Mouse (Mus musculus): ENCODE results near the gene Arhgdig. TPM values are rescaled to one million over a fixed set of nuclear protein-coding genes. Genes with fewer than 3 reads are reported as not detected.

Gene Arhgdig
- total and polyA plus RNA-seq, 3 experiments, result 0.60 to 10.3 TPM; not detected in 1

DNA sequence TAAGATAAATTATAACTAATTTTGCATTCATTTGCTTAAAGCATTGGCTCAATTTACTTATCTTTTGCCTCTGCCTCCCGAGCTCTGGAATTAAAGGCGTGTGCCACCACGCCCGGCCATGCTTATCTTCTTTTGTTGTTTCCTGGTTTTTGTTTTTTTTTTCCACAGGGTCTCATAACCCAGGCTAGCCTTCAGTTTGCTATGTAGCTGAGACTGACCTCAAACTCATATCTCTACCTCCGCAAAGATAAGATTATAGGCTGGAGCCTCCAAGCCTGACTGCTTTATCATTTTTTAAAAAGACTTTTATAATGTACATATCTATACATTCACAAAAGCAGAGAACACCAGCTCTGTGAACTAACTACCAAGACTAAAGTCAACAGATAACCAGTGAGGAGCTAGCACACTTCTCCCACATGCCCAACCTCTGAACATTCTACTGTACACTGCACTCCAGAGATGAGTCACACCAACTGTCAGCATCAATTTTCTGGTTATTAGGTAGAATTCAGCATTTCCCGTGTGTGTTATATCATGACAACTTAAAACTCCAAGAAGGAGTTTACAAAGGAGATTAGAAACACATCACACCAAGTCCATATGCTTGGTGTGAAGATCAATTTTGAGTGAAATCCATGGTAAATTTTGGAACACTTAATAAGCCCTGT is 32.7 kb upstream of the Arhgdig start:
- TF ChIP-seq BHLHE40 (IDR thresholded peaks at IDR 0.05; ENCODE audit: low read depth, low read length) (peak; percentile 65), JUN (IDR thresholded peaks at IDR 0.05; ENCODE audit: insufficient read depth, low read depth, low read length) (peak; percentile 29; the same call in 1 of the 2 replicates), USF2 (conservative IDR thresholded peaks at IDR 0.05; ENCODE audit: low read depth, low read length) (no peak), JUND (conservative IDR thresholded peaks at IDR 0.05; ENCODE audit: low read depth, low read length) (peak; percentile 82), EP300 (IDR thresholded peaks at IDR 0.05; ENCODE audit: low read length) (no peak), CTCF (conservative IDR thresholded peaks at IDR 0.05 in 1 of 2, IDR thresholded peaks at IDR 0.05 in 1 of 2; ENCODE audit: low read depth in 2 of 2, low read length in 2 of 2) (no peak), POLR2AphosphoS2 (IDR thresholded peaks at IDR 0.05; ENCODE audit: low read depth, low read length) (no peak), ELF1 (IDR thresholded peaks at IDR 0.05; ENCODE audit: low read depth, low read length) (no peak), UBTF (IDR thresholded peaks at IDR 0.05; ENCODE audit: low read depth, low read length) (no peak), ZMIZ1 (IDR thresholded peaks at IDR 0.05; ENCODE audit: low read depth, low read length) (no peak), PAX5 (IDR thresholded peaks at IDR 0.05; ENCODE audit: low read length) (no peak), MEF2A (IDR thresholded peaks at IDR 0.05; ENCODE audit: borderline replicate concordance, low read depth, low read length) (no peak), IRF4 (IDR thresholded peaks at IDR 0.05; ENCODE audit: low read depth, low read length) (peak; percentile 67; the same call in 1 of the 2 replicates)
- Histone ChIP-seq H3K9me3 (replicated peaks; ENCODE audit: low read length) (peaks cover 3% of the 10 kb centered on the region), H3K4me1 (ENCODE audit: control insufficient read depth in 1 of 2, insufficient read depth in 2 of 2) (peaks cover 0 to 22% of the 10 kb centered on the region in 2 experiments), H3K4me3 (replicated peaks in 1 of 3; ENCODE audit: low read depth in 2 of 3, low read length in 2 of 3, poor library complexity in 1 of 3) (no peak overlapping the region), H3K4me2 (ENCODE audit: insufficient read depth, low read depth, poor library complexity, severe bottlenecking) (no peak overlapping the region), H3K27me3 (replicated peaks) (no peaks in the 10 kb centered on the region), H3K9ac (ENCODE audit: insufficient read depth, low read depth) (no peak overlapping the region), H3K79me2 (replicated peaks; ENCODE audit: control insufficient read depth, extremely low read depth, insufficient read depth, poor library complexity, severe bottlenecking) (no peaks in the 10 kb centered on the region), H3K27ac (ENCODE audit: insufficient read depth, low read depth) (no peak overlapping the region), H3K36me3 (replicated peaks in 1 of 2; ENCODE audit: control insufficient read depth in 1 of 2, insufficient read depth in 1 of 2, low read length in 1 of 2) (no peaks in the 10 kb centered on the region)
- DNase-seq (ENCODE audit: extremely low read depth), result no peak
- dilution Hi-C loops (cut with MboI; ENCODE audit: extremely low pct_ligation_motif_present, extremely low pct_unique_long_range_greater_than_20kb, low sequenced_read_pairs) (no loop called here), in situ Hi-C loops (cut with MboI; ENCODE audit: low pct_ligation_motif_present, low pct_unique_long_range_greater_than_20kb, low sequenced_read_pairs) (loop anchor here (5.0 kb wide), 1 partner anchor 48 kb away; no protein-coding TSS in a partner anchor)

DNA sequence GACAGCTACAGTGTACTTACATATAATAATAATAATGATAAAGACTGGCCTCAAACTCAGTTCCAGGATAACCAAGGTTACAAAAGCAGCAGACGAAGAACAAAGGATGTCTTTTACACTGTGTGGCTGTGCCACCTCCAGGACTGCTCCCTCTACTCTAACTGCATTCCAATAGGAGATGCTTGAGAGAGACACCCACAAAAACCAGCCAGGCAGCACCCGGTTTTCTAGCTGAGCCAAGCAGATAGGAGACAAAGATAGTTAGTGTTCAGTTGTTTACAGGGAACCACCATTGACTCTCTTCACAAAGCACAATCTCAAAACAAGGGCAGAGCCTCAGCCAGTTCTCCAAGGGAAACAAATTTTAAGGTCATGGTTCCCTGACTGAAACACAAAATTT is 32.0 kb upstream of the Arhgdig start:
- in situ Hi-C loops (cut with MboI; ENCODE audit: low pct_ligation_motif_present, low pct_unique_long_range_greater_than_20kb, low sequenced_read_pairs) (no loop called here), dilution Hi-C loops (cut with MboI; ENCODE audit: extremely low pct_ligation_motif_present, extremely low pct_unique_long_range_greater_than_20kb, low sequenced_read_pairs) (no loop called here)
- Histone ChIP-seq H3K4me1 (ENCODE audit: control insufficient read depth in 1 of 2, insufficient read depth in 2 of 2) (peaks cover 0 to 22% of the 10 kb centered on the region in 2 experiments), H3K9me3 (replicated peaks; ENCODE audit: low read length) (no peaks in the 10 kb centered on the region), H3K36me3 (replicated peaks in 1 of 2; ENCODE audit: control insufficient read depth in 1 of 2, insufficient read depth in 1 of 2, low read length in 1 of 2) (no peaks in the 10 kb centered on the region), H3K4me3 (replicated peaks in 1 of 3; ENCODE audit: low read depth in 2 of 3, low read length in 2 of 3, poor library complexity in 1 of 3) (no peak overlapping the region), H3K27me3 (replicated peaks) (no peaks in the 10 kb centered on the region), H3K79me2 (replicated peaks; ENCODE audit: control insufficient read depth, extremely low read depth, insufficient read depth, poor library complexity, severe bottlenecking) (no peaks in the 10 kb centered on the region), H3K9ac (ENCODE audit: insufficient read depth, low read depth) (no peak overlapping the region), H3K27ac (ENCODE audit: insufficient read depth, low read depth) (no peak overlapping the region), H3K4me2 (ENCODE audit: insufficient read depth, low read depth, poor library complexity, severe bottlenecking) (no peak overlapping the region)
- no peak for TF ChIP-seq TCF12 (IDR thresholded peaks at IDR 0.05; ENCODE audit: low read depth, low read length)
- no peak for TF ChIP-seq POLR2AphosphoS2 (IDR thresholded peaks at IDR 0.05; ENCODE audit: low read depth, low read length)
- no peak for TF ChIP-seq E2F4 (IDR thresholded peaks at IDR 0.05; ENCODE audit: insufficient replicate concordance, low read depth, low read length)
- no peak for TF ChIP-seq ETS1 (conservative IDR thresholded peaks at IDR 0.05; ENCODE audit: low read depth, low read length)
- TF ChIP-seq RAD21 (IDR thresholded peaks at IDR 0.05; ENCODE audit: low read depth, low read length), result no peak
- DNase-seq (ENCODE audit: extremely low read depth), result no peak
